Mouse (Mus musculus): ENCODE data around the gene Ddn. TPM values are rescaled to one million over a fixed set of nuclear protein-coding genes. Genes with fewer than 3 reads are reported as not detected.

Ddn gene
- total RNA-seq, 2 experiments from 2014 or later = not detected

- no peak; the same call in 1 of the 2 replicates for ATAC-seq (replicated peaks; ENCODE audit: low FRiP score, low TSS enrichment, poor library complexity, severe bottlenecking)
Observed at GRCm38 (mm10) chr15:98778191-98778770, 31.0 kb downstream of the Ddn start.

- no peak for ATAC-seq (replicated peaks; ENCODE audit: low FRiP score, low TSS enrichment, poor library complexity, severe bottlenecking)
Observed at GRCm38 (mm10) chr15:98777762-98778161, 31.5 kb downstream of the Ddn start, which contains the start of gene Wnt10b. TSS of gene Wnt10b (minus strand) at chr15:98778150.

GRCm38 (mm10) chr15:98777005-98777616 is 32.2 kb downstream of the Ddn start:
- ATAC-seq (replicated peaks; ENCODE audit: low FRiP score, low TSS enrichment, poor library complexity, severe bottlenecking) = no peak

GRCm38 (mm10) chr15:98776280-98777004 is 32.8 kb downstream of the Ddn start:
- ATAC-seq (replicated peaks; ENCODE audit: low FRiP score, low TSS enrichment, poor library complexity, severe bottlenecking) = 0 out of 2 replicates have a peak, but pooled peaks have one; percentile 25

- no peak for ATAC-seq (replicated peaks; ENCODE audit: low FRiP score, low TSS enrichment, poor library complexity, severe bottlenecking)
Observed at GRCm38 (mm10) chr15:98775533-98775932, 33.8 kb downstream of the Ddn start.

- no peak for ATAC-seq (replicated peaks; ENCODE audit: low FRiP score, low TSS enrichment, poor library complexity, severe bottlenecking)
Observed at GRCm38 (mm10) chr15:98774096-98774495, 35.2 kb downstream of the Ddn start.

- ATAC-seq (replicated peaks; ENCODE audit: low FRiP score, low TSS enrichment, poor library complexity, severe bottlenecking) = peak; percentile 84
Observed at GRCm38 (mm10) chr15:98772511-98773211, 36.6 kb downstream of the Ddn start.

- no peak for ATAC-seq (replicated peaks; ENCODE audit: low FRiP score, low TSS enrichment, poor library complexity, severe bottlenecking)
Observed at GRCm38 (mm10) chr15:98771813-98772425, 37.4 kb downstream of the Ddn start.

- ATAC-seq (replicated peaks; ENCODE audit: low FRiP score, low TSS enrichment, poor library complexity, severe bottlenecking) = no peak
Observed at GRCm38 (mm10) chr15:98768259-98768658, 41.0 kb downstream of the Ddn start.

- ATAC-seq (replicated peaks; ENCODE audit: low FRiP score, low TSS enrichment, poor library complexity, severe bottlenecking) = no peak
Observed at GRCm38 (mm10) chr15:98765929-98766328, 43.4 kb downstream of the Ddn start.

GRCm38 (mm10) chr15:98762670-98763529 is 46.4 kb downstream of the Ddn start, which contains the start of gene Arf3:
TSS of gene Arf3 (minus strand) at chr15:98763214.
- peak; percentile 92 for ATAC-seq (replicated peaks; ENCODE audit: low FRiP score, low TSS enrichment, poor library complexity, severe bottlenecking)

GRCm38 (mm10) chr15:98762201-98762621 is 47.1 kb downstream of the Ddn start:
- ATAC-seq (replicated peaks; ENCODE audit: low FRiP score, low TSS enrichment, poor library complexity, severe bottlenecking) = peak; percentile 63

- no peak for ATAC-seq (replicated peaks; ENCODE audit: low FRiP score, low TSS enrichment, poor library complexity, severe bottlenecking)
Observed at GRCm38 (mm10) chr15:98754125-98754524, 55.2 kb downstream of the Ddn start.

Other genes with a start within 250 kb of the Ddn start
- gene Ccnt1, start 238.6 kb downstream of the Ddn start, total RNA-seq (2014; fragmentation: Nextera tagmentation) = 66.8 and 70.7 TPM in 2 replicates
- 80.8 and 88.3 TPM in 2 replicates for gene Ccnt1, start 238.6 kb downstream of the Ddn start, total RNA-seq (2017)
- not detected in 2 replicates for gene 4930415O20Rik, start 238.5 kb downstream of the Ddn start, total RNA-seq (2014; fragmentation: Nextera tagmentation)
- not detected in 2 replicates for gene 4930415O20Rik, start 238.5 kb downstream of the Ddn start, total RNA-seq (2017)
- gene Adcy6, start 199.4 kb downstream of the Ddn start, total RNA-seq (2014; fragmentation: Nextera tagmentation) = 55.8 and 57.2 TPM in 2 replicates
- 28.8 and 45.9 TPM in 2 replicates for gene Adcy6, start 199.4 kb downstream of the Ddn start, total RNA-seq (2017)
- gene Cacnb3, start 178.7 kb downstream of the Ddn start, total RNA-seq (2014; fragmentation: Nextera tagmentation) = not detected in 2 replicates
- gene Cacnb3, start 178.7 kb downstream of the Ddn start, total RNA-seq (2017) = not detected in 2 replicates
- gene Ddx23, start 146.6 kb downstream of the Ddn start, total RNA-seq (2014; fragmentation: Nextera tagmentation) = 79.8 and 96.4 TPM in 2 replicates
- 152 and 181 TPM in 2 replicates for gene Ddx23, start 146.6 kb downstream of the Ddn start, total RNA-seq (2017)
- gene Rnd1, start 132.0 kb downstream of the Ddn start, total RNA-seq (2014; fragmentation: Nextera tagmentation) = 0.64 TPM in 1 of 2 replicates, not detected in the other
- 0.61 TPM in 1 of 2 replicates, not detected in the other for gene Rnd1, start 132.0 kb downstream of the Ddn start, total RNA-seq (2017)
- not detected in 2 replicates for gene Ccdc65, start 101.3 kb downstream of the Ddn start, total RNA-seq (2014; fragmentation: Nextera tagmentation)
- not detected in 2 replicates for gene Ccdc65, start 101.3 kb downstream of the Ddn start, total RNA-seq (2017)
- gene Fkbp11, start 81.3 kb downstream of the Ddn start, total RNA-seq (2014; fragmentation: Nextera tagmentation) = 5.5 and 6.1 TPM in 2 replicates
- gene Fkbp11, start 81.3 kb downstream of the Ddn start, total RNA-seq (2017) = 5.8 and 6.9 TPM in 2 replicates
- gene Arf3, start 46.3 kb downstream of the Ddn start, total RNA-seq (2014; fragmentation: Nextera tagmentation) = 22.5 and 23.2 TPM in 2 replicates
- 16.9 and 22.1 TPM in 2 replicates for gene Arf3, start 46.3 kb downstream of the Ddn start, total RNA-seq (2017)
- gene Wnt10b, start 31.3 kb downstream of the Ddn start, total RNA-seq (2014; fragmentation: Nextera tagmentation) = not detected in 2 replicates
- not detected in 2 replicates for gene Wnt10b, start 31.3 kb downstream of the Ddn start, total RNA-seq (2017)
- gene Wnt1, start 19.6 kb downstream of the Ddn start, total RNA-seq (2014; fragmentation: Nextera tagmentation) = not detected in 2 replicates
- not detected in 2 replicates for gene Wnt1, start 19.6 kb downstream of the Ddn start, total RNA-seq (2017)
- gene Prkag1, start 22.0 kb upstream of the Ddn start, total RNA-seq (2014; fragmentation: Nextera tagmentation) = 61.3 and 121 TPM in 2 replicates
- gene Prkag1, start 22.0 kb upstream of the Ddn start, total RNA-seq (2017) = 120 and 143 TPM in 2 replicates
- 55.2 and 72.7 TPM in 2 replicates for gene Kmt2d, start 61.7 kb upstream of the Ddn start, total RNA-seq (2014; fragmentation: Nextera tagmentation)
- gene Kmt2d, start 61.7 kb upstream of the Ddn start, total RNA-seq (2017) = 27.5 and 31.8 TPM in 2 replicates
- gene Rhebl1, start 85.0 kb upstream of the Ddn start, total RNA-seq (2014; fragmentation: Nextera tagmentation) = 17.4 and 25.2 TPM in 2 replicates
- 4.3 and 9.4 TPM in 2 replicates for gene Rhebl1, start 85.0 kb upstream of the Ddn start, total RNA-seq (2017)
- not detected in 2 replicates for gene Dhh, start 89.0 kb upstream of the Ddn start, total RNA-seq (2014; fragmentation: Nextera tagmentation)
- not detected in 2 replicates for gene Dhh, start 89.0 kb upstream of the Ddn start, total RNA-seq (2017)
- 8.7 and 14.5 TPM in 2 replicates for gene Lmbr1l, start 108.7 kb upstream of the Ddn start, total RNA-seq (2014; fragmentation: Nextera tagmentation)
- gene Lmbr1l, start 108.7 kb upstream of the Ddn start, total RNA-seq (2017) = 5.7 and 12.0 TPM in 2 replicates
- 2,322 and 3,225 TPM in 2 replicates for gene Tuba1b, start 125.1 kb upstream of the Ddn start, total RNA-seq (2014; fragmentation: Nextera tagmentation)
- gene Tuba1b, start 125.1 kb upstream of the Ddn start, total RNA-seq (2017) = 801 and 969 TPM in 2 replicates
- not detected in 2 replicates for gene Gm49450, start 144.1 kb upstream of the Ddn start, total RNA-seq (2014; fragmentation: Nextera tagmentation)
- not detected in 2 replicates for gene Gm49450, start 144.1 kb upstream of the Ddn start, total RNA-seq (2017)
- 4.5 and 10.2 TPM in 2 replicates for gene Tuba1a, start 144.2 kb upstream of the Ddn start, total RNA-seq (2014; fragmentation: Nextera tagmentation)
- gene Tuba1a, start 144.2 kb upstream of the Ddn start, total RNA-seq (2017) = 9.7 and 16.0 TPM in 2 replicates
- gene Tuba1c, start 220.4 kb upstream of the Ddn start, total RNA-seq (2014; fragmentation: Nextera tagmentation) = 85.6 and 109 TPM in 2 replicates
- 34.5 and 41.4 TPM in 2 replicates for gene Tuba1c, start 220.4 kb upstream of the Ddn start, total RNA-seq (2017)
- gene Prph, start 245.7 kb upstream of the Ddn start, total RNA-seq (2014; fragmentation: Nextera tagmentation) = not detected in 2 replicates
- not detected in 2 replicates for gene Prph, start 245.7 kb upstream of the Ddn start, total RNA-seq (2017)

Data from megakaryocyte-erythroid progenitor cell, adult 5-6 weeks (primary cell).